Mouse (Mus musculus): ENCODE results near the gene Dkk3. TPM values are rescaled to one million over a fixed set of nuclear protein-coding genes. Genes with fewer than 3 reads are reported as not detected.
"Not testable (repeated sequence)": the region's sequence is repeated elsewhere in the genome, so short reads cannot be mapped to it uniquely, and the experiment has no call there.

The Dkk3 gene
- polyA plus RNA-seq, 1 experiment: 68.6 TPM

GRCm38 (mm10) chr7:112169955-112170692 is 11.3 kb upstream of the Dkk3 start:
- DNase-seq (ENCODE audit: low spot score): no peak

DNA sequence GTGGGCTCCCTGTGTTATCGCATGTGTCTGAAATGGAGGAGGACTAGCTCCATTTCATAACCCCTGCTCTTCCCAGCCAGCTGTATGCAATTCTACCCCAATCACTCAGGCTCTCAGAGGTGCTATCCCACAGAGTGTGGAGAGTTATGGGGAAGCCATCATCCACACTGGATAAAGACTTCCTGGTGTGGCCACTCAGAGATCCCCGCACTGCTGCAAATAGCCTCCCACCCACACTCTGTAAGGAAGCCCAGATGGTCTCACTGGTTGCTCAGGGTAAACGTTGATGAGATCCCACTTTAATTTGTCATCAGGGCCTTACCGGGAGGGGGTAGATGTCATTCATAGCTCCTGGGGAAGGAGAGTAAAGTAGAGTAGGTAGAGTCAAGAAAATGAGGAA is 6.7 kb upstream of the Dkk3 start:
- no peak for DNase-seq (ENCODE audit: low spot score)

DNA sequence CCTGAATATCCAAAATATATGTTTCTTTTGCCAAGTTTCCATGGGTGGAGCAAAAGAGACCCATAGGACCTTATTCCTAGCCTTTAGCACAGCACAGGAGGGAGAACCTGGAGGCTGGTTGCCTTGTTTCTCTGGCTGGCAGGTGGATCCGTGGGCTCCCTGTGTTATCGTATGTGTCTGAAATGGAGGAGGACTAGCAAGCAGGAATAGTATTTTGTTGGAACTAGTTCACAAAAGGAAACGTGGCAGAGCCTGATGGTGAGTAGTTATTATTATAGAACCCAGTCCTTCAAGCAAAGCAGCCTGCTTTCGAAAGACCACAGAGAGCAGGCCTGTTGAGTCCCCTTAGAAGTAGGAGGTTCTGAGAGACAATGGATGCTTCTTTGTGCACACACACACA is 6.2 kb upstream of the Dkk3 start:
- not testable (repeated sequence) for DNase-seq (ENCODE audit: low spot score)

- no peak for DNase-seq (ENCODE audit: low spot score)
Measured at GRCm38 (mm10) chr7:112164430-112164829, 5.6 kb upstream of the Dkk3 start.

DNA sequence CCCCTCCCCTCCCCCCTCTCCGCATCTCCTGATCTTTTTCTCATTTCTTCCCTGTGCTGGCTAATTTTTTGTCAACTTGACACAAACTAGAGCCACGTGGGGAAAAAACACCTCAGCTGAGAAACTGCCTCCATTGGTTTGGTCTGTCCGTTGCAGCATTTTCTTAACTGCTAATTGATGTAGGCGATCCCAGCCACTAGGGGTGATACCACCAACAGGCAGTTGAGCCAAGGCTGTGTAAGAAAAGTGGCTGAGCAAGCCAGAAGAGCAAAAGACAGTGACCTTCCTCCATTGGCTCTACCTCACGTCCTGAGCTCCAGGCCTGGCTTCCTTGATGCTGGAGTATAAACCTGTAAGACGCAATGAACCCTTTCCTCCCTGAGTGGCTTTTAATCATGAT is 978 bp upstream of the Dkk3 start:
- no peak for DNase-seq (ENCODE audit: low spot score)

DNA sequence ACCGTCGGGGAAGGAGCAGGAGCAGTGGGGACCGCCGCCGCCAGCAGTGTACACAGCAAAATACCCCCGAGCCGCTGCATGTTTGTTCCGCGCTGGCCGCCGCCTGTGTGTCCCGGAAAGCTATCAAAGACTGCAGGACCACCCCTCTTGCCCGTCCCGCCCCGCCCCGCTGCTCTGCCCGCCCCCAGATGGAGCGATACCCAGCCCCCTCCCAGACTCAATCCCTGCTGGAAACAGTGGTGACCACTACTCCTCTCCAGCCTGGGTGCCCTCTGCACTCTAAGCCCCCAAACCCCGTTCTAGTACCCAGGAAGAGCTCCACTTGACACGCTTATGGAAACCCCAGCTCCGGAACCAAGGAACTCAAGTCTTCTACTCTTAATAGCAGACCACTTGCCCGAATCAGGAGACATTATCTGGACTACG is 528 bp downstream of the Dkk3 start:
- no peak for DNase-seq (ENCODE audit: low spot score)

DNA sequence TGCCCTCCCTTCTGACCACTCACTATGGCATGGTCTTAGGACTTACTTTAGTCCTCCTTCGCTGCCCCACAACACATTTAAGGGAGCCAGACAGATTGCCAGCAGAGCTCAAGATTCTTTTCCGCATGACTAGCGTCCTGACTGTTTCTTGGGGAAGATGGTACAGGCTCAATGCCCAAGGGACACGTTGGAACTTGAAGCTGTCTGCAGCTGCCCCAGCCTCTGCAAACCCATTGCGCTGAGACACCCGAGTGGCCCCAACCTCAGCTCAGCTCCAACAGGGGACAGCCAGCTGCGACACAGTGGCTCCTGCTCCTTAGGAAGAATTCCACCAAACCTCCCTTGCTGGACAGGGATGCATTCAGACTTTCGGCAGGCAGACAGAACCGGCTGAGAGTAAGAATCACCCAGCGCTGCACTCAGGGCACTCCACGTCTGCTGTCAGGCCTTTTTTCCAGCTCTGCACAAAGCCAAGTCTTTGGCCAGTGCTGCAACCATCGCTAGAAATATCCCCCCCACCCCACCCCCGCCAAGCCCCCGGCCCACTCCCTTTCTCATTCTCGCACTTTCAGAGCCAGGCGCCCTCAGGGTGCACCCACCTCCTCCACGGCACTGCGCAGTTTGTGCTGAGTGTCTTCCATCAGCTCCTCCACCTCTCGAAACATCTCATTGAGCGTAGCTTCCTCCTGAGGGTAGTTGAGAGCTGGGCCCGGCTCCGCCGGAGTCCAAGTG is 1.1 kb downstream of the Dkk3 start:
- DNase-seq (ENCODE audit: low spot score): peak; percentile 25

GRCm38 (mm10) chr7:112155194-112155593 is 3.7 kb downstream of the Dkk3 start:
- no peak for DNase-seq (ENCODE audit: low spot score)

- DNase-seq (ENCODE audit: low spot score): no peak
Measured at GRCm38 (mm10) chr7:112154445-112154844, 4.4 kb downstream of the Dkk3 start.

GRCm38 (mm10) chr7:112149113-112149512 is 9.7 kb downstream of the Dkk3 start:
- DNase-seq (ENCODE audit: low spot score): no peak

GRCm38 (mm10) chr7:112147979-112148378 is 10.9 kb downstream of the Dkk3 start:
- no peak for DNase-seq (ENCODE audit: low spot score)

DNA sequence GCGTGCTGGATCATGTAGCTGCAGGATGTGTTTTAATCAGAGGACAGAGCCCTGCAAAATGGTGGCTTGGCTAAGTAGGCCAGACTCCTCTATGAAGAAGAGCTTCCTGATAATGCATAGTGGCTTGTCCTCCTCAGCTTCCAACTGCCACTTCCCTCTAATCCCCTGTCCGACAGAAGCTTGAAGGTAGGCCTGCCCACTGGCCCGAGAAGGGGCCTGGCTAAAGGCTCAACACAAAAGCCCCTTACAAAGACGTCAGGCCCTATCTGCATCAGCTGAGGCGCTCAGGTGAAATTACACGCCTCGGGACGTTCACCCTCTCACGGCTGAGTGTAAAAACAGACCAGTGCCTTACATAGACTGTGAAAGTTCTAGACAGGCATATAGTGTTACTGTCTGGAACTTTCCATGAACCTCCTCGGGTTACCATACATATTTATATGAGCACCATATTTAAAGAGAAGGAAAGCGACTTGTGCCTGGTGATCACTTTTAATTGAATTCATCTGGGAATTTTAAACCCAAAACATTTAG is 14.1 kb downstream of the Dkk3 start:
- no peak for DNase-seq (ENCODE audit: low spot score)

GRCm38 (mm10) chr7:112143978-112144377 is 14.9 kb downstream of the Dkk3 start:
- DNase-seq (ENCODE audit: low spot score): no peak

GRCm38 (mm10) chr7:112143090-112143500 is 15.8 kb downstream of the Dkk3 start:
- no peak for DNase-seq (ENCODE audit: low spot score)

DNA sequence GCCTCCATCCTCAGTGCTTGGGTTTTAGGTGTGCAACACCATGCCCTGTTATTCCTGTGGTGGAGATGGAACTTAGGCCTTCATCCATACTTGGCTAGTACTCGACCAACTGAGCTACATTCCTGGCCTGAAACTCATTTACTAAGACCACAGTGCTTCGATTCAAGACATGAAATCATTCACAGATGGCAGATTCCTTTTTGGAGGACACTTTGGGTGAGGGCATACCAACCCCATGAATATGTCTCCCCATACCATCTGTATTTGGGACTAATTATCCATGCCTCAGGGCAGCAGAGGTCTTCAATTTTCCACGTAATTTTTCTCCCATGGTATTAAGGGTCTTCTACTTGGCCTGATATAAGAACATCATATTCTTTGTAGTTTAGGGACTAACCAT is 16.2 kb downstream of the Dkk3 start:
- no peak for DNase-seq (ENCODE audit: low spot score)

- no peak for DNase-seq (ENCODE audit: low spot score)
Measured at GRCm38 (mm10) chr7:112140725-112141124, 18.1 kb downstream of the Dkk3 start.

DNA sequence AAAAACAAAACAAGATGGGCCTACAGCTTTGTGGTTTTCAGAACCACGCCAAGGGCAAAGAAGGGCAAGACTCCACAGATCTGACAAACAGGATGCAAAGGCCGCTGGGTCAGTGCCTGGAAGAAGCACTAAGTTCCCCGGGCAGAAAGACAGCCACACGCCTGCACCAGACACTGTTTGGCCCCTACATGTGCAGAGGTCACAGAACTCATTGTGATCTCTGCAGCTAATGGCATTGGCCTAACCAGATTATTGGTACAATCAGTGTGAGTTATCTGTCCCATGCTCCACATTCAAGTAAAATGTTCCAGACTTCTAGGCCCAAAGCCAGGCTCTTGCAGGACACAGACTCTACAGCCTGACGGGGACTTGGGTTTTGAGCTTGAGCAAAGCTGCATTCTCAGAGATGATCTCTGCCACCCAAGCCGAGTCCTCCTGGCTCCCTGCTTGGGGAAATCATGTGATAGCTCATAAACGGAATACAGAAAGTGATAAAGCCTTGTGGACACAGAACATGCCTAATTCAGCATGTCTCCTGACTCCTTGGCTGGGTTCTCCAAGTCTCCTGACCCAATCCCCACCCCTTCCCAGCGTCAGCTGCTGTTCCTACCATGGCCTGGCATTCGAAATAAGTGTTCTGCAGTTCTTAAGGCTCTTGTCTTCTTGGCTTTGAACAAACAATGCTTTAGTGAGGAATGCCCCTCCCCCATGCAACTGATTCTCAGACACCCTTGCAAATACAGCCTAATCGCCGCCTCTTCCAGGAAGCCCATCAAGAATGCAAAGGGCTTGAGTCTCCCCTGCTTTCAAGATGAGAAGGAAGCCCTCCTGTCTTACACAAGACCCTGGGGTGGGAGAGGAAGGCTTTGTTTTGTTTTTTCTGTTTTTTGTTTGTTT is 20.1 kb downstream of the Dkk3 start:
- DNase-seq (ENCODE audit: low spot score): no peak

GRCm38 (mm10) chr7:112138168-112138508 is 20.7 kb downstream of the Dkk3 start:
- DNase-seq (ENCODE audit: low spot score): no peak

DNA sequence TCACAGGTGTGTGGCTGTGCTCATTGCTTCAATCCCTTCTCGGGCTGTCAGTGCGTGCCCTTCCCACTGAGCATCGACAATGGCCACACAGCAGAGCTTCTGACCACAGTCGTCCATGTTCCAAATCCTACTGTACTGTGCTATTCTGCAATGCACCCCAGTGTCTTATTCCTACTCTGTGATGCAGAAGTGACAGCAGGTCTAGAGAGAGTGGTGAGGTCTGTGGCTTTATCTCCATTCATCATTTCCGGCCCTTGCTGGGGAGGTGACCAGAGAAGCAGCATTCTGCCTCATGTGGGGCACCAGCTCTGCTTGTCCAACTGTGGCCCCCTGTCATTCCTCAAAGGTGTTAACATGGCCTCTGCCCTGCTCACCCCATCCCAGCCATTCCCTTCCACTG is 22.3 kb downstream of the Dkk3 start:
- DNase-seq (ENCODE audit: low spot score): no peak

GRCm38 (mm10) chr7:112135161-112135560 is 23.7 kb downstream of the Dkk3 start:
- no peak for DNase-seq (ENCODE audit: low spot score)

DNA sequence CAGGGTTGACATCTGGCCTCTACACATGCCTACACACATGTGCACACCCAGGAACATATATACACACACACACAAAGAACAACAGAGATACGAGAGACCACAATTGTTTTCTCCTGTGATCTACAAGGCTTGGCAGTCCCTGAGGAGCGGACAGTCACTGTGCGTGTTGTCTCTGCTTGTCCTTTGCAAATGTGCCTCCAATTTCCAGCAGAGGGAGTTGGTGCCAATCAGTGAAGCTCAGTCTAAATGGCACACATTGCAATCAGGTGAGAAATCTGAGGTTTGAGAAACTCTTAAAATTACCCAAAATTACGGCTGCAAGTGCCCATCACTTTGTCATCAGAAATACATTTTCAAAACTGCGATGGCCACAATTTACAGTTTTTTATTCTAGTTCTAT is 25.6 kb downstream of the Dkk3 start:
- no peak for DNase-seq (ENCODE audit: low spot score)

DNA sequence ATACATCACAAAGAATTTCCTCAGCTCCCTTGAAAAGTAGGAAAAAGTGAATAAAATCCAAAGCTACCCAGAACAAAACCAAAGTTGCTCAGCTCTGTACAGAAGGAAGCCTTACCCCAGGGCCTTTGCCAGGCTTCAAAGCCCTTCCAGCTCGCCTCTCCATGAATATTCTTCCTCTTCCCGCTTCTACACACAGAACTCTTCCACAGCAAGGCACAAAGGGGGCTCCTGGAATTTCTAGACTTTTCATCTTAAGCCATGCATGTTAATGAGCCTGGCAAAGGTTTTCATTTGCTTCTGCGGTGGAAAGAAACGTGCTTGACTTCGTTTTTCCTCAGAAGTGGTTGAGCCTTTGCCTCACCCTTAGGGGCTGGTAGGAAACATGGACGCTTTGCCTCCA is 26.9 kb downstream of the Dkk3 start:
- DNase-seq (ENCODE audit: low spot score): no peak

All from urinary bladder, adult 2 months (tissue).